Mouse (Mus musculus) liver, embryonic 14.5 days (tissue): Measurements from ENCODE around the gene Ncam1. TPM values are rescaled to one million over a fixed set of nuclear protein-coding genes. Genes with fewer than 3 reads are reported as not detected.

Experiments
- ATAC-seq: fragments of 200-750 bp; cut with Nextera tagmentation; 2 replicates; pipeline ENCODE4 v1.8.0; 2017; ENCODE audit warnings: moderate number of reproducible peaks, mild to moderate bottlenecking, moderate library complexity; ENCODE audit not compliant: insufficient read depth
- DNase-seq, 3 experiments: peaks; one replicate each; pipeline ENCODE4 v3.0.0-alpha.2; 2012 to 2013; ENCODE audit warnings: low read depth in 3 of 3, low spot score in 3 of 3
- H3K27ac ChIP-seq: fragments of 300-500 bp; sonication (generic); 2 replicates; pipeline ENCODE4 v1.5.1; 2014; ENCODE audit warnings: moderate library complexity, mild to moderate bottlenecking, control low read depth, inconsistent platforms
- H3K27me3 ChIP-seq: fragments of 300-500 bp; sonication (generic); 2 replicates; pipeline ENCODE4 v1.6.1; 2014; ENCODE audit warnings: mild to moderate bottlenecking, low read length, moderate library complexity; ENCODE audit not compliant: control insufficient read depth, insufficient read depth
- H3K36me3 ChIP-seq: fragments of 300-500 bp; sonication (generic); replicated peaks from 2 replicates; pipeline ENCODE4 v1.6.1; 2014; ENCODE audit warnings: low read depth; ENCODE audit not compliant: control insufficient read depth, insufficient read depth
- H3K4me1 ChIP-seq, 2 experiments: fragments of 200-500 bp in 1 of 2; fragments of 300-500 bp in 1 of 2; sonication (generic) in 1 of 2; replicated peaks; 2 replicates each; pipeline ENCODE4 v1.6.1; 2012 to 2014; ENCODE audit warnings: antibody characterized with exemption in 1 of 2, inconsistent platforms in 1 of 2, low read length in 1 of 2; ENCODE audit not compliant: control insufficient read depth in 2 of 2, insufficient read depth in 2 of 2
- H3K4me2 ChIP-seq: fragments of 300-500 bp; sonication (generic); 2 replicates; pipeline ENCODE4 v1.6.1; 2014; ENCODE audit warnings: low read depth, mild to moderate bottlenecking, control low read depth, moderate library complexity
- H3K4me3 ChIP-seq, 2 experiments: fragments of 200-500 bp in 1 of 2; fragments of 300-500 bp in 1 of 2; sonication (generic) in 1 of 2; 2 replicates each; pipeline ENCODE4 v1.5.1; 2012 to 2014; ENCODE audit warnings: low read depth in 2 of 2, low read length in 2 of 2, mild to moderate bottlenecking in 2 of 2, control low read depth in 1 of 2, inconsistent platforms in 1 of 2, moderate library complexity in 1 of 2; ENCODE audit not compliant: insufficient read depth in 1 of 2
- H3K9ac ChIP-seq: fragments of 300-500 bp; sonication (generic); replicated peaks from 2 replicates; pipeline ENCODE4 v1.6.1; 2014; ENCODE audit warnings: mild to moderate bottlenecking, control low read depth, moderate library complexity
- H3K9me3 ChIP-seq: fragments of 300-500 bp; sonication (generic); 2 replicates; pipeline ENCODE4 v1.6.1; 2016; ENCODE audit warnings: low read length, mixed read lengths; ENCODE audit not compliant: control insufficient read depth
- CTCF ChIP-seq: IDR thresholded peaks from 2 replicates; pipeline ENCODE4 v1.5.1; 2016; ENCODE audit warnings: antibody characterized with exemption, low read depth, control low read depth
- EP300 ChIP-seq: IDR thresholded peaks from 2 replicates; pipeline ENCODE4 v1.6.1; 2016; ENCODE audit warnings: antibody characterized with exemption, low read depth
- WGBS: fragments of 180-500 bp; shearing (Covaris S2); extraction: QIAGEN DNeasy Blood & Tissue Kit; methylation state at CpG from one replicate; pipeline ENCODE4 v1.1.7; 2014; ENCODE audit not compliant: insufficient replicate concordance; 5-methylcytosine and 5-hydroxymethylcytosine counted together
- polyA plus RNA-seq, 2 experiments: library from polyadenylated mRNA; depleted of rRNA in 1 of 2; stranded (reverse) in 1 of 2; unstranded in 1 of 2; fragments of >200 nt; fragmentation: Nextera tagmentation in 1 of 2; extraction: Ambion mirVana in 1 of 2; gene quantifications; 2 replicates each; pipeline versions ENCODE4 v1.2.1 to v1.2.3; 2012 to 2014

Gene Ncam1
- polyA plus RNA-seq, 2 experiments: 0.60 to 1.9 TPM

DNA sequence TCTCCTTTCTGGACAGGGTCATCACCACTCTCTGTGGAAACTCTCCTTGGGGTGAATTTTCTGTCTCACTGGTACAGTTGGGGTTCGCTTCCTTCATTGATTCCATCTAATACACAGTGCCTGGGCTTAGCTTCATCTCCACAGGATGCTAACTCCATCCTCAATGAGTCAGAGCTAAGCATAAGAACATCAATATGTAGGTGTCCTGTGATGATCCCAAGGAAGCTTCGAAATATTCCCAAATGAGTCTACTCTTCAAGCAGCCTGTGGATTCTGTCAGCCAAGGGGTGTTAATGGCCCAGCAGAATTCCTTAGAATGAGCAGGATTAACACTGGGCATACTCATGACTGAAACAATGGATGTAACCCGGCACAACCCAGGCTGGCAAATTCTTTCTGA, 144.3 kb downstream of the Ncam1 start:
- Histone ChIP-seq H3K36me3 (no peaks in the 10 kb centered on the region), H3K4me2 (no peak overlapping the region), H3K4me1 (no peaks in the 10 kb centered on the region), H3K9ac (no peak overlapping the region), H3K27me3 (no peaks in the 10 kb centered on the region), H3K4me3 (no peak overlapping the region), H3K9me3 (no peaks in the 10 kb centered on the region), H3K27ac (no peak overlapping the region)
- ATAC-seq (no peak), DNase-seq (no peak)
- WGBS: 63% methylated on average over 3 of the region's 3 CpGs
- TF ChIP-seq EP300 (no peak), CTCF (no peak)

DNA sequence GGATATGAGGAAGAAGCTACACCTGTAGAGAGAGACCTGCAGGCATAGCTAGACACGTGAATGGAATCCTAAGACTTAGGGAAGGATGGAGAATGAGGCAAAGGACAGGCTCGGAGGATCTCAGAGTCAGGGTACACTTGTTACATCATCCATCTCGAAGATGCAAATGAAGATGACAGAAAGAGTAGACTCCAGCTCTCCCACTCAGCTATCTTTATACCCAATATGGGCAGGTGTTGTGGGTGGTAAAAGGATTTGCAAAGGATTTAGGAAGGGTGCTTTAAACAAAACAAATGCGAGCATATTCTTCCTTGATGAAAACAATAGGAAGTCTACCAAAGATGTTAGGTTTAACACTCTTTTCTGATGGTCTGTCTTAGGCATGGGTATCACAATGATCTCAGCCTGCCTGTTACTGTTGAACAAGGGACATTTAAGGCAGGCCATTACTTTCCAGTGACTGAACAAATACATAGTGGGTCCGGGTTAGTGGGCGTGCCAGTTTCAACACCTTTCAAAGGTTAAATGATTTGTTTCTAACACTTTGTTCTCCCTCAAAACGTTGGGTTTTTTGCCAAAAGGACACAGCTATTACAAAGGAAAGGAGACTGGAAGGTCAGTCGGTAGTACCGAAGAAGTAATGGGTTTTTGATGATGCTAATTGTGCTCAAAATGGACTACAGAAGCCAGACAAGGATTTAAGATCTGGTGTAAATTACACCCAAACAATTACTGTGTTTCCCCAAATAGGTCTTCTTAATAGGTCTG, 145.1 kb downstream of the Ncam1 start:
- ATAC-seq (no peak), DNase-seq (no peak)
- WGBS: 53% methylated on average over 9 of the region's 9 CpGs
- H3K4me2 ChIP-seq: no peak overlapping the region
- no peak overlapping the region for H3K9ac ChIP-seq
- H3K36me3 ChIP-seq: no peaks in the 10 kb centered on the region
- H3K4me3 ChIP-seq: no peak overlapping the region
- TF ChIP-seq EP300 (no peak), CTCF (no peak)
- no peaks in the 10 kb centered on the region for H3K27me3 ChIP-seq
- no peaks in the 10 kb centered on the region for H3K4me1 ChIP-seq
- no peak overlapping the region for H3K27ac ChIP-seq
- no peaks in the 10 kb centered on the region for H3K9me3 ChIP-seq

GRCm38 (mm10) chr9:49644296-49644695, 154.4 kb downstream of the Ncam1 start:
- Histone ChIP-seq H3K9ac (no peak overlapping the region), H3K4me1 (no peaks in the 10 kb centered on the region), H3K4me2 (no peak overlapping the region), H3K27me3 (no peaks in the 10 kb centered on the region), H3K27ac (no peak overlapping the region), H3K4me3 (no peak overlapping the region), H3K9me3 (no peaks in the 10 kb centered on the region; the same call in 1 of the 2 replicates), H3K36me3 (no peaks in the 10 kb centered on the region)
- DNase-seq (no peak), ATAC-seq (no peak)
- no peak for TF ChIP-seq EP300
- TF ChIP-seq CTCF: no peak
- WGBS: 66% methylated on average over 2 of the region's 2 CpGs

DNA sequence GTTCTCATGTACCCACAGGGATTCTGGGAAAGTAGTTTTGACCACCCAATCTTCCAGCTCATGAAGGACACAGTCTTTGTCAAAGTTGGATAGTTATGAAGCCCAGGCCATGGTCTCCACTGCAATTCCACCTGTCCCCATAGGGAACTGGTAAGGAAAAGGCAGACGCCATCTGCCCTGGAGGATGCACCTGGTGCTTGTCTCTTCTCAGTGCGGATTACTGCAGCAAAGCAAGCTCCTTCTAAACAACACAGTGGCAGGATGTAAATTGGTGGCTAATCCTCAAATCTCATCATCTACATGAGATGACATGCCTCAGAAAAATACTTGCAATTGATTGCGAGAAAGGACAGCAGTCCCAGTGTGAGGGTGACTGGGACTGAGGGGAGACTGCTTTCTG, 158.0 kb downstream of the Ncam1 start:
- Histone ChIP-seq H3K4me1 (no peaks in the 10 kb centered on the region), H3K27ac (no peak overlapping the region), H3K4me2 (no peak overlapping the region), H3K36me3 (no peaks in the 10 kb centered on the region), H3K9me3 (no peaks in the 10 kb centered on the region), H3K4me3 (no peak overlapping the region), H3K27me3 (no peaks in the 10 kb centered on the region), H3K9ac (no peak overlapping the region)
- TF ChIP-seq EP300: no peak
- no peak for TF ChIP-seq CTCF
- WGBS: 58% methylated on average over 3 of the region's 3 CpGs
- DNase-seq: no peak
- ATAC-seq: no peak

- H3K27ac ChIP-seq: no peak overlapping the region
- H3K4me2 ChIP-seq: no peak overlapping the region
- H3K9me3 ChIP-seq: no peaks in the 10 kb centered on the region
- TF ChIP-seq EP300: no peak
- TF ChIP-seq CTCF: no peak
- H3K4me1 ChIP-seq: no peaks in the 10 kb centered on the region
- H3K4me3 ChIP-seq: no peak overlapping the region
- no peak overlapping the region for H3K9ac ChIP-seq
- 60% methylated on average over 8 of the region's 8 CpGs for WGBS
- DNase-seq (no peak), ATAC-seq (no peak)
- H3K27me3 ChIP-seq: no peaks in the 10 kb centered on the region
- H3K36me3 ChIP-seq: no peaks in the 10 kb centered on the region
Observed at GRCm38 (mm10) chr9:49640142-49640541, 158.6 kb downstream of the Ncam1 start.
